Mouse (Mus musculus) layer of hippocampus, adult 11-12 months (tissue): ENCODE results near the gene Birc5.

Experiments used
- DNase-seq: peaks from one replicate; pipeline ENCODE4 v3.0.0; 2022; ENCODE audit warnings: low spot score

Birc5 gene

DNA sequence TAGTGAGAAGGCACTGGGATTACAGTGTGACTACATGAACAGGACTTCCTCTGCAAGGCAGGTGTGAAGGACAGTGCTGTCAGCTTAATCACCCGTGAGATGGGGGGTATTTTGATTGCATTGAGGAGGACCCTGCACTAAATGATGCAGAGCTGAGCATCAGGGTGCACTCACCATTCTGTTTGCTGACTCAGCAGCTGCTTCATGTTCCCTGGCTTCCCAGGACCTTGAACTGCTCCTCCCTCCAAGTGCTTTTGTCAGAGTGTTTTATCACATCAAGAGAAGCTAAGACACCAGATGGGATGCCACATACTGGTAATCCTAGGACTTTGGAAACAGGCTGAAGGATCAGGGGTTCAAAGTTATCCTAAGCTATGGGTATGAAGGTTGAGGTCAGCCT is 6.9 kb downstream of the Birc5 start:
- DNase-seq = no peak

DNA sequence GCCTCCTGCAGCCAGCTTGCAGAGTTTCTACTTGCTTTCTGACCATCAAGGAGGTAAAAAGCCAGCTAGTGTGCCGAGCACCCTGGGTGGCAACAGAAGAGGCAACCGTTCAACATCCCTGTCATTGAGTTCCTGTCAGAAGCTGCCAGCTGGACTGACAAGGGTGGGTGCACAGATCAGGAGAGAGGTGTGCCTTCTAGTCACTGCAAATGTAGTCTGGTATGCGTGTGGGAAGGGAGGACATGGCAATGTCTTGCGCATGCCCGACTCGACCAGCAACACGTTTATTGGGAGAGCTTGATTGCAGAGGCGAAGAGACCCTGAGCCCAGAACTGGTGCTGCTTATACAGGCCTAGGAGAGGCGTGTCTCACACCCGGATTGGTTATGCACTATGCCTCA is 8.4 kb downstream of the Birc5 start:
- DNase-seq = no peak

DNA sequence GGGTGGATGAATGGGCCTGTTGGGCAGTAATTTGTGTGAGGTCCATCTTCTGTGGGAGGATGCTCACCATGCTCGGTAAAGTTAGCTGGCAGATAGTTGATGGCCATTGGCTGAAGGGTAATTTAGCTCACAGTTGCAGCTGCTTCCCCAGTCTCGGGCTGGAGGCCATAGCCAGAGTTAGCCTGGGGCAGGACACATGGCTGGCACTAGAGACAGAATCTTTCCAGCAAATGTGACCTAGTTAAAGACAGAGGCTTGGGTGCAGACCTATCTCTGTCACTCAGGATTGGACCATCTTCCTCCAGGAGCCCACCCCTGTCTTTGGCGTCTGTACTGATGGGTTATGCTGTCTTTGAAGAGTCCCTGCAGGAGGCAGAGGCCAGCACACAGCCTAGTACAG is 9.3 kb downstream of the Birc5 start:
- DNase-seq = no peak

DNA sequence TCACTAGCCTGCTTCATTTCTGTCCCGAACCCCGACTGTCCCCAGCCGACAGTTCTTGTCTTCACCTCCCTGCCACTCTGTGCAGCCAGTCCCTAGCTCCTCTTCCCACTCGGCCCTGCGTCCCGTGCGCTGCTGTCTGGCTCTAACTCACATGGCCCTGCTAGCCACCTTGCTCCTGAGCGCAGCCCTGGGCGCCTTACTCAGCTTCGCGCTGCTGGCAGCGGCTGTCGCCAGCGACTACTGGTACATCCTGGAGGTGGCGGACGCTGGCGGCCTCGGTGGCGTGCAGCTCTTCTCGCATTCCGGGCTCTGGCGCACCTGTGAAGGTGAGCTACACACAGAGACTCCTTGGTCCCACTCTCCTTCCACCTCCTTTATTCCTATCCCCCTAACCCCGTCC is 11.6 kb downstream of the Birc5 start, which contains the start of gene Tmem235:
Tmem235 (plus strand) TSS at position 152 of the 400 bp plus-strand sequence.
- no peak for DNase-seq

DNA sequence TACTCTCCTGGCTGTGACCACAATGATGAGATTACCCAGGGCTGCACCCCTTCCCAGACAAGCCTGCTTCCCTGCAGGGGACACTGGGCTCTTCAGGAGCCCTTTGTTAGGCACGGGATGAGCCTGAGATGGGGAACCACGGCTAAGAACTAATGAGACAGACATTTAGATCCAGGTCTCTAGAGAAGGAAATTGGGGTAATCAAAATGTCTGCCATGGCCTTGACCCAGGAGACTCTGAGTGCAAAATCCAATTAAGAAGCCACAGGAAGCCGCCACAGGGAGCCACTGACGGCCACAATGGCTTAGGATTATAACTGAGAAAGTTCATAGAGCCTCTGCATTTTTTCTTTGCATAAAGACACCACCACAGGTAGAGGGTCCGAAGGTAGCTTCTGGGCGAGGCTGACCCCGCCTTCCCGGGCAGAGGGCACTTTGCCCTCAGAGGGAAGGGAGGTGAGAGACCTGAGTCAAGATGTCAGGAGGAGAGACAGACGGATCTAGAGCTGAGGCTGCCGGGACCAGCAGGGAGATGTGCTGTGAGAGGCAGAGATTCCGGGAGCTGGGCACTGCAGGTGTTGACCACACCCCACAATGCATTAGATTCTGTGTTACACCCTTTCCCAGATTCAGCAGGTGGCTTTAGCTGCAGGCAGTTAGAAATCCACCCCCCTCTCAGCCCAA is 14.3 kb downstream of the Birc5 start:
- DNase-seq = no peak

DNA sequence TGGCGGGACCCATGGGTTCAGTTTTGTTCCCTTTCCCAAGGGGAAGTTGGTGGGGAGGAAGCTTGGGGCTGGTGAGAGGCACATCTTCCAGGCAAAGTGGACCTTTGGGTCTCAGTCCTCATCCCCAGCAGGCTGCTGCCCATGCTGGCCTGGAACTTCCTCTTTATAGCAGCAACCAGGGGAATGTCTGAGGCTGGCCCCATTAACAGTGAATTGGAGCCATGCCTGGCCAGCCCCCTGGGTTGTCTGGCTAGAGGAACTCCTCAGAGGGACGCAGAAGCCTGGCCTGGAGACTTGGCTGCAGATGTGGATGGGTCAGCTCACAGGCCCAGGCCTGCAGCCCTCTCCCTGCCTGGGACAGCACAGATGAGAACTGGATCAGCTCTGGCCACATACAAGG is 15.8 kb downstream of the Birc5 start:
- no peak for DNase-seq

DNA sequence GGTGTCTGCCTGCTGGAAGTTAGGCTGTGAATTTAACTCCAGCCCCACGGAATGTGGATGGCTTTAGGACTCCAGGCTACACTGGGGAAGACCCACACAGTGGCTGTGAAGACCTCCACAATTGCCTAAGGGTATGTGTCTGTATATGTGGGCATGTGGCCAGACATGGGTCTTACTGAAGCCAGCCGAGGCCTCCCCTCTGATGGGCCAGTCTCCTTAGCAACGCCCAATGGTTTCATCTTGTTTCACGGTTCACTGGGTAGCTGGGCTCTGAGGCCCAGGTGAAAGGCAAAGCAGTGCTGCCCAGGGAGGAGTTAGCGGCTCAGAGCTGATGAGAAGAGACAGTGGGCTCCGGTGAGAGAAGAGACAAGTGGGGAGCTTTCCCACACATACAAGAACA is 16.9 kb downstream of the Birc5 start:
- DNase-seq = no peak

DNA sequence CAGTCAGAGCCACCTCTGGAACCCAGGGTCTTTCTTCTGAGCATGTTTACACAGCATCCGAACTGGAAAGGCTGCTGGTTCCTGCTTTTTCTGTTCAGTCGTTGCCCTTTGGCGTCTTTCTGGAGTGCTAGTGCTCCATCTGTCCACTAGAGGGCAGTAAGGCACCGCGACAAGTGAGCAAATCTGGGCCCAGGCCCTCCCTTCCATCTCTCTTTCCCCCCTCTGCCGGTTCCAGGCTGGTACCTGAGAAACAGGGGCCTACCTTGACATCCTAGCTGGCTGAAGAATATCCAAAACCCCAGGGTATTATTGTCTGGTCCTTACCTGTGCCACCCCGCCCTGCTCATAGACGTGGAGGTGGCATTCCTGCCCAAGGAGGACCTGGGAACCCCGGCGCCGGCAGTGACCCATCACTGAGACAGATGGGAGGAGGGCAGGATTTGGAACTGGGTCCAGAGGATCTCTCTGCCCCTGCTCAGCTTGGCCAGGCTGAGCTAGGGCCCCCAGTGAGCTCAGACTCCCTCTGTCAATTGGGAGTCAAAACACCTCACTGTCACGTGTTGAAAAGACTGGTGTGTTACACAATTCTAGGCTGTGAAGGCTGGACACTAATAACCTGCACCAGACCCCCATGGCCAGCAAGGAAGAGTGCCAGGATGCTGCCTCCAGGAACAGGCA is 21.8 kb downstream of the Birc5 start:
- peak; percentile 82 for DNase-seq

DNA sequence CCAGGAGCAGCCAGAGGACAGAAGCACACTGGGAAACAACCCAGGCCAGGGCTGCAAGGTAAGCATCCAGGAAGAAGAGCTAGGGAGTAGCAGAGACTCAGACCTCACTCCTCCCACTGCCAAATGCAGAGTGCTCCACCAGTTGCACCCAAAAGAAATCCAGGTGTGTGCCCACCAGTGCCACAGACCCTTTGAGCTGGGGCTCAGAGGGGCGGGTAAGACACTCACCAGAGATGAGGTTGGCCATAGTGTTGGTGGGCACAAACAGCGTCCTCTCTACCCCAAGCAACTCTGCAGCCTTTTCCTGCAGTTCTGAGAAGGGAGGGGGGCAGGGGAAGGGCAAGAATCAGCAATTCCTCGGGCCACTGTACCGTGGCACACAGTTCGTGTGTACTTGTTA is 22.3 kb downstream of the Birc5 start:
- DNase-seq = no peak

DNA sequence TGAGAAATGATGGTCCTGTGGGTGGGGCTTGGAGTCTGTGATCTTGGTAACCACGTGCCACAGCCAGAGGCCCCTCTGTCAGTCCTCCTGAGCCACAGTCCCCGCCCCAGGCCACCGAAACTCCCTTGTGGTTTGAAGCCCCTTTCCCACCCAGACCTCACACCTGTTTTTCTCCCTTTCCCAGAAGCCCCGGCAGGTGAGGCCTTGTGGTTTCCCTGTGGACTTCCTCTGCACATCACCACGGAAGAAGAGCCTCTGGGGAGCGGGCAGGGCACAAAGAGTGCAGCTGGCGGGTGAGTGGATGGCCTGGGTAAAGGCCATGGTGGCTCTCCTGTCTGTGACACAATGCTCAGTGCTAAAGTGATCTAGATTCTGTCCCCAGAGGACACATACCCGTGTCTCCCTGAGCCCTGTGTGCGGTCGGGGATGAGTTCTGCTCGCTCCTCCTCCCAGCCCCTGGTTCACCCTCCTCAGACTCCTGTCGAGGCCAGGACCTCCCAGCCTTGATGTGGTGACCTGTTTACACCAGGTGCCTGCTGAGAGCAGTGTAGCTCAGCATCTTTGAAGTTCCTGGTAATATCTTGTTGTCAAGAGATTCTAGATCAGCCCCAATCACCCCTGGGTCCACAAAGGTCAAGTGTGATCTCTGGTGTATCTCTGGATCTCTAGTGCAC is 23.0 kb downstream of the Birc5 start:
- DNase-seq = no peak

DNA sequence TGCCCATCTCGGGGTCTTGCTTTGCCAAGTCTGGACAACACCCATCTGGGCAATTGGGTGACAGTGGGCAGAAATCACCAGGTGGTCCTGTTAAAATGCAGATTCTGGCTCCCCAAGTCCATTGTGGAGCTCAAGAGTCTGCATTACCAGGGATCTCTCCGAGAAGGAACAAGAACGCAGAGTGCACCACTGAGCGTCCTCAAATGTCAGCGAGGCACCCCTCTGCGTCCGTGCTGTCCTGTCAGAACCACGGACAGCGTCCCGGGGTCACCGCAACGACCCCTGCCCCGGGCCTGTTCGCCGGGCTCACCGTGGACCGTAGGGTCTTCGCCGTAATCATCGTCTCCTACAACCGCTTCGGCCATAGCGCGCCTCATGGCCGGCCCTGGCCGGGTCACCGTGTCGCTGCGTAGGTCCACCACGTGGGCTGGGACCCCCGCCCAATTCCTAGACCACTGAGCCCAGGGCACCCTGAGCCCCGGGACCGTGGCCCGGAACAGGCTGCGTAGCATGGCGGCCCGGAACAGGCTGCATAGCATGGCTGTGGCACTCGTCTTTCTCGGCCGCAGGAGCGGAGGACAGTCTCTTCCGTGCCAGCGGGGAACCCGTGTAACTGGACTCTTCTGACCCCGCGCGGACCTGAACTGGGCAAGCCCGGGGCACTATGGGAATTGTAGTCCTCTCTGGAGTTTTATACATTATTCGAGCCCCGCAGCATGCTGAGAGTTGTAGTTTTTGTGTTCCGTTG is 24.0 kb downstream of the Birc5 start, which contains the start of gene Tha1:
Tha1 (minus strand) TSS at position 621 of the 748 bp plus-strand sequence.
- peak; percentile 83 for DNase-seq

DNA sequence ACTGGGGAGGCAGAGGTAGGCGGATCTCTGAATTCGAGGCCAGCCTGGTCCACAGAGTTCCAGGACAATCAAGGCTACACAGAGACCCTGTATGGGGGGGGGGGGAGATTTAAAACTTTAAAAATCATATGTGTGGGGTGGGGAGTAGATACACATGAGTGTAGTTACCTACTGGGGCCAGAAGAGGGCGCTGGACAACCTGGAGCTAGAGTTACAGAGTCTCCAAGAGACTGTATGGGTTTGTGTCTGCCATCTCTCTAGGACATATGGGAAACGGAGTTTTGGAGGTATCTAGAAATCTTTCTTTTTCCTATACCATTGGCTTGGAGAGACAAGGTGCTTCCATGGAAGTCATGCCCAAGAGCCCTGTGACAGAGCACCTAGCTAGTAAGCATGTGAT is 25.4 kb downstream of the Birc5 start:
- DNase-seq = no peak

DNA sequence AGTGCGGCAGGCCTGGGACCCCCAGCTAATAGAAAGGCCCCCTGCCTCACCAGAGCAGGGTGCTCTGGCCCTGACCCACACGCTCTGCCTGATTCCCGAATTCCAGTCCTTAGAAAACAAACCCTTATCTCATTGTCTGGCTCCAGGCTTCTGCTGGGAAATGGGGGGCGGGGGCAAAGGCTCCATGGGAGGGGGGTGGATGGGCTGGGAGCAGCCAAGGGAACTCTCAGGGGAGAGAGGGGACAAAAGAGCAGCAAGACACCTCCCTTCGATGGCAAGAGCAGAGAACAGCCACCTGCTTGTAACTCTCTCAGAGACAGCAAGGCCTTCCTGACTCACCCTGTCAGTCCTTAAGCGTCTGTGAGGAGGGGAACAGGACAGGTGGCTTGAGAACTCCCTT is 26.6 kb downstream of the Birc5 start:
- no peak for DNase-seq

DNA sequence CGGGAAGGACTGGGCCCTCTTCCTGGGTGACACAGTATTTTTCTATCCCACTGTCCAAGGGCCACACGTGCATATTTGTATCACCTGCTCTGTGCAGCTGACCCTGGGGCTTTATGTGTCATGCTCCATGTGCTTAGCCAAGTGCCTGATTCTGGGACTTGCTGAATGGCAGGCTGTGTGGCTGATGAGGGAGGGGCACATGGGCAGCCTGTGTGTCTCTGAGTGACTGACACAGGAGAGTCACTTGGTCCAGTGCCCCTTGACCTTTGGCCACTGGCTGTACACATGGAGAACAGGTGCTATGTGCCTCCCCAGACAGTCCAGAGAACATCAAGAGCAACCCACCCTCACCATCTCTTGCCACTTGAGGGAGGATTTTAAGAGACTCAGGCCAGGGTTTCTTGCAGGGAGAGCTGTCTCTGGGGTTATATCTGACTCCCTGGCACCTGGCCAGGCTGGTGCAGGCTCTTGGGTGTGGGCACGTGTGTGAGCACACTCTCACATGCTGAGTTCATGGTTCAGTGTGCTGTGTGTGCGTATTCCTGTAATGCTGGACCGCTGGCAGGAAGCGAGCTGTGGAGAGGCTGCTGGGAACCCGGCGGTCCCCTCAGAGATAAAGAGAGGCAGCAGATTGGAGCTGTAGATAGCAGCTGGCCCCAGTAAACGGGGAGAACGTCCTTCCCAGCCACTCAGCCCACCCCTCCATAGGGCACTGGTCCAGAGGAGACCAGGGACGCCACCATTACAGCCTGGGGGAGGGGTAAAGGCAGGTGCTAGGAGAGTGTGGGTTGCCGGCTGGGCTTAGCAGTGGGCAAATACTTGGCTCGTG is 29.1 kb downstream of the Birc5 start:
- DNase-seq = peak; percentile 69

DNA sequence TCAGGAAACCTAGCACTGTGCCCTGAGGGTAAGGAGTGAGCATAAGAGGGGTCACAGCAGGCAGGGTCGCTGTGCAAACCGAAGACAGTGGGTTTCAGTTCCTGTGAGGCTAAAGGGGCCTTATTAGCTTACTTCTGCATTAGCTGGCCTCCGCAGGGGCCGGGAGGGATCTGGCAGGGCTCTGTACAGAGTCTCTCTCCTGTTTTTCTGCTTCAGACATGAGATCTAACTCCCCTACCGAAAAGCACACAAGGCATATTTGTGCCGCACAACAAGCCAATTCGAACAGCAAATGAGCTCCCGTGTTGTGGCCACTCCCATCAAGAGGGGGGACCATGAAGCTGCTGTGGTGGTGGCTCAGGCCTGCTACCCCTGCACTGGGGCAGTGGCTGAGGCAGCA is 29.8 kb downstream of the Birc5 start:
- peak; percentile 33 for DNase-seq

DNA sequence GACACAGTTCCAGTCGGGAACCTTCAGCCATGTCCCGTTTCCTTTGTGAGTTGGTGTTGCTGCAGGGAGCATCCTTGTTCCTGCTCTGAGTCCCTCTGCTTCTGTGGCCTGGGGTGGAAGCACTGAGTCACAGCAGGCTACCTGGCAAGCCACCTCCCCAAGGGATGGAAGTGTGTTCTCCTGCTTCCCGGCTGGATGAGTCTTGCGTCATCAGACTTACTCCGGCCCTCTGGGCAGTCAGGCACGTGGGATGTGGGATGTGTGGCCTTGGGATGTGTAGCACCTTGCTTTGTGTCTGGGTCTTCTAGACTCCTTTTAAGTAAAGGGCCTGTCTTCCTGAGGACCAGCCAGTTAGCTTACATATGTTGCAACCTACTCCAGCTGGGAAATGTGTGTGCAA is 30.6 kb downstream of the Birc5 start:
- DNase-seq = no peak

DNA sequence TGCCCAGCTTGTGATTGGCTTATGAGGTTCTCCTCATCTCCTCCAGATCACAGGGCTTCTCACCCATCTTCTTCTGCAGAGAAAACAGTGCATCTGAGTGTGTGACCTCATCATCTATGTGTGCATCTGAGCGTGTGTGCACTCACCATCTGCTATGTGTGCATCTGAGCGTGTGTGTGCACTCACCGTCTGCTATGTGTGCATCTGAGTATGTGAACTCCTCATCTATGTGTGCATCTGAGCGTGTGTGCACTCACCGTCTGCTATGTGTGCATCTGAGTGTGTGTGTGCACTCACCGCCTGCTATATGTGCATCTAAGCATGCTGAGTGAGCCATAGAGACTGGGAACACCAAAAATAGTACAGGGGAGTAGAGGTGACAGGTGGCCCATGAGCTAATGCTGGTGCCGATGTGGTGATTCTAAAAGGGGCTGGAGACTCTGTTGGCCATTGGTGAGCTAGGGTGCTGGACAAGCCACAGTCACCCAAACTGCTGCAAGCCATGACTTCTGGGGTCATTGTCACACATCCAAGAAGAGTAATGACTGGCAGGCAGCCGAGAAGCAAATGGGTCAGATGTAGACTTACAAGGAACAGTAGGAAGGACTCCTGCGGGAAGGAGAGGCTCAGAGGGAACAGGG is 31.4 kb downstream of the Birc5 start:
- DNase-seq = no peak

DNA sequence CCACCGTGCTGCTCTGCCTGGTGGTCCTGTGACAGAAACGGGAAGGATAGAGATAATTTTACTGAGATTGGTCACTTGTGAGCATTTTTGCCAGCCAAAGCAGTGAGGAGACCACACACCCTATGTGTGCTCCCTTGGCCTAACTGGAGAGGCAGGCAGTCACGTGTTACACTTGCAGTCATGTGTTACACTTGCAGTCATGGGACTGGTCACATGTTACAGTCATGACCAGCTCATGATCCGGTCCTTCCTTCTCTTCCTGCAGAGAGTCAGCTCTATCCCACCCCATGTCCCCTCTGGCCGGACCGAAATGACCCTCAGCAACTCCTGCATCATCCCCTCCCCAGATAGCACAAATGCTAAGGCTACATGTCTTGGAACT is 31.9 kb downstream of the Birc5 start:
- no peak for DNase-seq

DNA sequence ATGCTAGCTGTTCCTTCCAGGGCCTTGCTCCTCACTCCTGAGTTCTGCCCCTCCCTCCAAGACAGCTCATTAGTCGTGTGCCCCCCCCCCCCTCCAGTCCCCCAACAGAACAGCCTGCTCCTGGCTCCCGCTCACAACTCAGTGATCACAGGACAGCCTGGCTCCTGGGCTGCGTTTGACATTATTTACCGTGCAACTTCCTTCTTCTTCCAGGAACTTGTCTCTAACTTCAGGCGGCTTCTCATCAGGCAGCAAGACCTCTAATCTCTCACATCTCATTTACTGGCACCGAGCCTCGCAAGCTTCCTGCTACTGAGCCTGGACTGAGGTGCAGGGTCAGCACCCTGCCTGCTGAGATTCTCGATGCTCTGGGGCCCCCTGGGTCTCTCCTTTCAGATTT is 32.7 kb downstream of the Birc5 start:
- no peak for DNase-seq

DNA sequence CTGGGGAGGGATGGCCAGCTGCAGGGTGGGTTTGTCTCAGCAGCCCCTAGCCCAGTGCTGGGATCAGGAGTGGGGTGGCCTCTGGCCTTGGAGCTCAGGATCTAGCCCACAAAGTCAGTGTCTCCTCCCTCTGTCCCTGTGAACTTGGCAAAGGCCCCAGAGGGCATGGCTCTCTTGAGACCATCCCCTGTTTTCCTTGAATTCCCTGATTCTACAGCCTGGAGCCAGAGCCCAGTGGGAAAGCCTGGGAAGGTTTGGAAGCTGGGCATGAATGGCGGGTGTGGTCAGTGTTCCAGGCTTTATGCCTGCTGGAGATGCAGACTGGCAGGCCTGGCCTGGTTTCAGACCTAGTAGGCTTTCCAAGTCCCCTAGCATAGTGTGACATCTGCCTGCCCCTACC is 33.2 kb downstream of the Birc5 start:
- no peak for DNase-seq

DNA sequence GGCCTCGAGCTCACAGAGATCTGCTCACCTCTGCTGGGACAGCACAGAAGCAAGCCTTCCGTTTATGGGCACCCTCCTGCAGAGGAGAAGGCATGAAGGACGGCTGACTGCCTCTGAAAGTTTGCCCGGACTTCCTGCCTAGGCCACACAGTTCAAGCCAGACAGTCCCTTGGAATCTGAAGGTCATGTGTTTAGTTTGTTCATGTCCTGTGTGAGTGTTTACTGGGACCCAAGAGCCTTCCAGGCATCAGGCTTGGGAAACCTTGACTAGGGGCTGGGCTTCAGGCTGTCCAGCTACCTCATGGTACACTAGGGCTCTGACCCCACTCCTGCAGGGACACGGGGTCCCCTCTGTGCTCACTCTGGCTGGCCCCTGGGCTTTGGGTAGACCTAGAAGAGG is 36.9 kb downstream of the Birc5 start:
- no peak for DNase-seq
